ENCODE assay signal across 8 mouse cellular contexts in genomic region chr8:105851651-105852143, GRCm38 (mm10). TPM values are rescaled to one million over a fixed set of nuclear protein-coding genes. Genes with fewer than 3 reads are reported as not detected.
DNase-seq lines count a peak whose midpoint lies in the region; ATAC-seq lines count a peak whose summit lies in the region.

No protein-coding gene starts in this region.

- DNase-seq in adrenal gland, adult 18-20 months (ENCODE audit: low spot score in 2 of 2) = peak; percentile 83 to 87
- peak; percentile 99 for DNase-seq in embryo, embryonic 10 days (ENCODE audit: low spot score)
- DNase-seq in gastrocnemius, postnatal 10 days = peak; percentile 88
- peak; percentile 94 for DNase-seq in induced T-regulatory cell, adult 2 months (ENCODE audit: low read depth)
- peak; percentile 91 to 93 for DNase-seq in left cerebral cortex, postnatal 10 days (ENCODE audit: extremely low spot score in 1 of 2, low spot score in 2 of 2)
- peak; percentile 89 for DNase-seq in right cerebral cortex, postnatal 14 days
- DNase-seq in urinary bladder, postnatal 25 days (ENCODE audit: low spot score) = peak; percentile 86

- ATAC-seq in megakaryocyte progenitor cell, adult 5-6 weeks (replicated peaks; ENCODE audit: poor library complexity) = peak; percentile 79

- intact Hi-C loops in left cerebral cortex, postnatal 10 days (cut with DNase I) = loop anchor here (10.0 kb wide), 1 partner anchor 83 kb away; the partner anchor contains the start of genes Ctrl and Psmb10

RNA-seq across cellular contexts. Expression of gene Cenpt, which starts 1.4 kb away (rescaled TPM):
- total RNA-seq in adrenal gland, adult 18-20 months (2021) = 1 to 10 TPM; 5.9 to 6.5 TPM
- total RNA-seq in gastrocnemius, postnatal 10 days (2021) = 1 to 10 TPM; 5.2 to 7.0 TPM
- total RNA-seq in left cerebral cortex, postnatal 10 days (2021) = 10 to 100 TPM; 23.7 to 26.0 TPM
- 18.3 and 21.2 TPM in 2 replicates for total RNA-seq in megakaryocyte progenitor cell, adult 5-6 weeks (2015)
- 14.4 and 20.1 TPM in 2 replicates for total RNA-seq in megakaryocyte progenitor cell, adult 5-6 weeks (2017)

RNA-seq across cellular contexts. Expression of gene Thap11, which starts 3.2 kb away (rescaled TPM):
- total RNA-seq in adrenal gland, adult 18-20 months (2021) = 10 to 100 TPM; 35.7 to 38.6 TPM
- 10 to 100 TPM; 24.2 to 26.9 TPM for total RNA-seq in gastrocnemius, postnatal 10 days (2021)
- 10 to 100 TPM; 33.2 to 34.9 TPM for total RNA-seq in left cerebral cortex, postnatal 10 days (2021)
- total RNA-seq in megakaryocyte progenitor cell, adult 5-6 weeks (2015) = 30.9 and 32.4 TPM in 2 replicates
- total RNA-seq in megakaryocyte progenitor cell, adult 5-6 weeks (2017) = 25.1 and 28.5 TPM in 2 replicates

RNA-seq across cellular contexts. Expression of gene Nutf2, which starts 8.7 kb away (rescaled TPM):
- 10 to 100 TPM; 43.9 to 46.2 TPM for total RNA-seq in adrenal gland, adult 18-20 months (2021)
- total RNA-seq in gastrocnemius, postnatal 10 days (2021) = 10 to 100 TPM; 65.5 to 80.5 TPM
- total RNA-seq in left cerebral cortex, postnatal 10 days (2021) = 10 to 100 TPM; 28.7 to 38.1 TPM
- 261 and 316 TPM in 2 replicates for total RNA-seq in megakaryocyte progenitor cell, adult 5-6 weeks (2015)
- total RNA-seq in megakaryocyte progenitor cell, adult 5-6 weeks (2017) = 26.3 and 49.1 TPM in 2 replicates

RNA-seq across cellular contexts. Expression of gene Tsnaxip1, which starts 24.2 kb away (rescaled TPM):
- not detected for total RNA-seq in adrenal gland, adult 18-20 months (2021)
- not detected for total RNA-seq in gastrocnemius, postnatal 10 days (2021)
- total RNA-seq in left cerebral cortex, postnatal 10 days (2021) = not detected
- not detected in 2 replicates for total RNA-seq in megakaryocyte progenitor cell, adult 5-6 weeks (2015)
- not detected in 2 replicates for total RNA-seq in megakaryocyte progenitor cell, adult 5-6 weeks (2017)

RNA-seq across cellular contexts. Expression of gene Ranbp10, which starts 24.5 kb away (rescaled TPM):
- total RNA-seq in adrenal gland, adult 18-20 months (2021) = 10 to 100 TPM; 20.1 to 24.7 TPM
- total RNA-seq in gastrocnemius, postnatal 10 days (2021) = 10 to 100 TPM; 19.9 to 25.2 TPM
- total RNA-seq in left cerebral cortex, postnatal 10 days (2021) = 10 to 100 TPM; 23.0 to 23.7 TPM
- total RNA-seq in megakaryocyte progenitor cell, adult 5-6 weeks (2015) = 12.6 and 13.2 TPM in 2 replicates
- 7.7 and 9.2 TPM in 2 replicates for total RNA-seq in megakaryocyte progenitor cell, adult 5-6 weeks (2017)

Comparison
In these comparisons a context has a peak if more than half of its experiments do, and no peak if none do; other contexts are left out.
1. Peak in every context shown above with its lines: DNase-seq and ATAC-seq.